Mouse (Mus musculus): ENCODE measurements around the gene Hoxb1. TPM values are rescaled to one million over a fixed set of nuclear protein-coding genes. Genes with fewer than 3 reads are reported as not detected.

Hoxb1 gene
- total RNA-seq, 2 experiments from 2014 or later, result not detected

Small RNA genes within 50 kb of the gene (microRNA-seq; reads per million reads assigned to microRNA genes)
- gene Mir10a, result 1.8 to 10.4 reads per million in 2 experiments

Other genes with a start within 250 kb of the Hoxb1 start
- under 1 TPM; 0.18 to 0.27 TPM for gene Ttll6, start 232.0 kb upstream of the Hoxb1 start, total RNA-seq (2021)
- gene Hoxb13, start 171.4 kb upstream of the Hoxb1 start, total RNA-seq (2021), result not detected
- not detected for gene Hoxb9, start 94.3 kb upstream of the Hoxb1 start, total RNA-seq (2021)
- not detected for gene Hoxb8, start 83.8 kb upstream of the Hoxb1 start, total RNA-seq (2021)
- not detected for gene Hoxb7, start 79.1 kb upstream of the Hoxb1 start, total RNA-seq (2021)
- not detected for gene Hoxb6, start 73.3 kb upstream of the Hoxb1 start, total RNA-seq (2021)
- gene Hoxb5, start 62.4 kb upstream of the Hoxb1 start, total RNA-seq (2021), result not detected
- not detected for gene Hoxb4, start 47.5 kb upstream of the Hoxb1 start, total RNA-seq (2021)
- gene Hoxb3, start 42.4 kb upstream of the Hoxb1 start, total RNA-seq (2021), result not detected
- not detected for gene Hoxb2, start 15.2 kb upstream of the Hoxb1 start, total RNA-seq (2021)
- 1 to 10 TPM; 2.2 to 2.4 TPM for gene Skap1, start 98.8 kb downstream of the Hoxb1 start, total RNA-seq (2021)